Mouse (Mus musculus) liver, embryonic 15.5 days (tissue): Measurements from ENCODE around the gene Echdc3. TPM values are rescaled to one million over a fixed set of nuclear protein-coding genes. Genes with fewer than 3 reads are reported as not detected.
A peak's percentile ranks its signal among the peaks of the same experiment; 100 is the strongest.

Experiments
- ATAC-seq: fragments of 200-750 bp; cut with Nextera tagmentation; 2 replicates; pipeline ENCODE4 v1.8.0; 2017; ENCODE audit warnings: moderate number of reproducible peaks, mild to moderate bottlenecking, moderate library complexity; ENCODE audit not compliant: insufficient read depth
- H3K27ac ChIP-seq: fragments of 300-500 bp; sonication (generic); replicated peaks from 2 replicates; pipeline ENCODE4 v1.5.1; 2015; ENCODE audit warnings: mild to moderate bottlenecking, inconsistent platforms
- H3K27me3 ChIP-seq: fragments of 300-500 bp; sonication (generic); 2 replicates; pipeline ENCODE4 v1.6.1; 2015; ENCODE audit warnings: mild to moderate bottlenecking, inconsistent platforms
- H3K36me3 ChIP-seq: fragments of 300-500 bp; sonication (generic); replicated peaks from 2 replicates; pipeline ENCODE4 v1.6.1; 2015; ENCODE audit warnings: moderate library complexity, mild to moderate bottlenecking, inconsistent platforms
- H3K4me1 ChIP-seq: fragments of 300-500 bp; sonication (generic); replicated peaks from 2 replicates; pipeline ENCODE4 v1.6.1; 2015; ENCODE audit warnings: inconsistent platforms
- H3K4me2 ChIP-seq: fragments of 300-500 bp; sonication (generic); 2 replicates; pipeline ENCODE4 v1.6.1; 2015; ENCODE audit warnings: moderate library complexity, mild to moderate bottlenecking, inconsistent platforms
- H3K4me3 ChIP-seq: fragments of 300-500 bp; sonication (generic); replicated peaks from 2 replicates; pipeline ENCODE4 v1.5.1; 2015; ENCODE audit warnings: mild to moderate bottlenecking, inconsistent platforms
- H3K9ac ChIP-seq: fragments of 300-500 bp; sonication (generic); 2 replicates; pipeline ENCODE4 v1.6.1; 2015; ENCODE audit warnings: moderate library complexity, mild to moderate bottlenecking, inconsistent platforms
- H3K9me3 ChIP-seq: fragments of 300-500 bp; sonication (generic); replicated peaks from 2 replicates; pipeline ENCODE4 v1.6.1; 2016; ENCODE audit warnings: inconsistent platforms
- WGBS: fragments of 180-500 bp; shearing (Covaris S2); methylation state at CpG from one replicate; pipeline ENCODE4 v1.1.7; 2015; ENCODE audit warnings: mixed read lengths; ENCODE audit not compliant: insufficient replicate concordance; 5-methylcytosine and 5-hydroxymethylcytosine counted together
- polyA plus RNA-seq: library from polyadenylated mRNA; unstranded; fragments of >200 nt; fragmentation: Nextera tagmentation; extraction: Ambion mirVana; gene quantifications from 2 replicates; pipeline ENCODE4 v1.2.1, GENCODE M21; 2015

Gene Echdc3
- polyA plus RNA-seq, 1 experiment from 2014 or later: 14.6 TPM

- 80% methylated on average over 10 of the region's 10 CpGs for WGBS
- no peak overlapping the region for H3K4me2 ChIP-seq
- H3K36me3 ChIP-seq: no peaks in the 10 kb centered on the region
- no peak overlapping the region for H3K9ac ChIP-seq
- H3K27ac ChIP-seq: no peak overlapping the region
- no peak for ATAC-seq
- no peaks in the 10 kb centered on the region for H3K9me3 ChIP-seq
- H3K4me3 ChIP-seq: no peak overlapping the region
- peaks cover 7% of the 10 kb centered on the region; the same call in 1 of the 2 replicates for H3K4me1 ChIP-seq
- H3K27me3 ChIP-seq: 0 out of 2 replicates have a peak, but pooled peaks cover 6% of the 10 kb centered on the region
Measured at GRCm38 (mm10) chr2:6226361-6227058, 13.7 kb upstream of the Echdc3 start.

- H3K27ac ChIP-seq: no peak overlapping the region
Measured at GRCm38 (mm10) chr2:6220141-6220805, 7.4 kb upstream of the Echdc3 start.

GRCm38 (mm10) chr2:6212327-6212723 lies 508 bp downstream of the Echdc3 start:
- H3K9ac ChIP-seq: peak overlapping the region; percentile 52

More at GRCm38 (mm10) chr2:6220141-6220805, 7.4 kb upstream of the Echdc3 start:
- Histone ChIP-seq H3K9me3 (no peaks in the 10 kb centered on the region), H3K9ac (no peak overlapping the region), H3K27me3 (peaks cover 12% of the 10 kb centered on the region; the same call in 1 of the 2 replicates), H3K4me2 (no peak overlapping the region), H3K4me1 (no peaks in the 10 kb centered on the region; the same call in 1 of the 2 replicates), H3K4me3 (no peak overlapping the region), H3K36me3 (no peaks in the 10 kb centered on the region)
- peak; percentile 56; the same call in 1 of the 2 replicates for ATAC-seq
- 4% methylated on average over 4 of the region's 4 CpGs for WGBS

GRCm38 (mm10) chr2:6210840-6211239 lies 2.0 kb downstream of the Echdc3 start:
- Histone ChIP-seq H3K27me3 (peaks cover 16% of the 10 kb centered on the region), H3K4me3 (no peak overlapping the region), H3K4me2 (no peak overlapping the region), H3K36me3 (no peaks in the 10 kb centered on the region), H3K4me1 (peaks cover 16% of the 10 kb centered on the region), H3K9ac (no peak overlapping the region), H3K9me3 (no peaks in the 10 kb centered on the region), H3K27ac (no peak overlapping the region)
- WGBS: 70% methylated on average over 6 of the region's 6 CpGs
- ATAC-seq: no peak

More at GRCm38 (mm10) chr2:6212327-6212723, 508 bp downstream of the Echdc3 start:
- H3K27ac ChIP-seq: peak overlapping the region; percentile 70; the same call in 1 of the 2 replicates
- peak overlapping the region; percentile 52 for H3K4me3 ChIP-seq
- no peaks in the 10 kb centered on the region for H3K9me3 ChIP-seq
- H3K4me1 ChIP-seq: peaks cover 16% of the 10 kb centered on the region
- peak overlapping the region; percentile 77 for H3K4me2 ChIP-seq
- ATAC-seq: no peak
- H3K27me3 ChIP-seq: peaks cover 16% of the 10 kb centered on the region
- 53% methylated on average over 9 of the region's 9 CpGs for WGBS
- H3K36me3 ChIP-seq: no peaks in the 10 kb centered on the region

GRCm38 (mm10) chr2:6209746-6210145 lies 3.1 kb downstream of the Echdc3 start:
- peaks cover 16% of the 10 kb centered on the region for H3K27me3 ChIP-seq
- no peak overlapping the region for H3K4me2 ChIP-seq
- H3K36me3 ChIP-seq: no peaks in the 10 kb centered on the region
- H3K4me3 ChIP-seq: no peak overlapping the region
- H3K27ac ChIP-seq: no peak overlapping the region
- WGBS: 38% methylated on average over 3 of the region's 3 CpGs
- H3K4me1 ChIP-seq: peaks cover 16% of the 10 kb centered on the region
- ATAC-seq: no peak
- H3K9me3 ChIP-seq: no peaks in the 10 kb centered on the region
- no peak overlapping the region for H3K9ac ChIP-seq

- peaks cover 16% of the 10 kb centered on the region for H3K4me1 ChIP-seq
- H3K27ac ChIP-seq: no peak overlapping the region
- H3K27me3 ChIP-seq: peaks cover 15% of the 10 kb centered on the region
- no peaks in the 10 kb centered on the region for H3K36me3 ChIP-seq
- WGBS: 68% methylated on average over 11 of the region's 11 CpGs
- H3K9me3 ChIP-seq: no peaks in the 10 kb centered on the region
- no peak overlapping the region for H3K9ac ChIP-seq
- H3K4me2 ChIP-seq: no peak overlapping the region
- no peak for ATAC-seq
- no peak overlapping the region for H3K4me3 ChIP-seq
Measured at GRCm38 (mm10) chr2:6209116-6209515, 3.7 kb downstream of the Echdc3 start.

GRCm38 (mm10) chr2:6207736-6208135 lies 5.1 kb downstream of the Echdc3 start:
- H3K9me3 ChIP-seq: no peaks in the 10 kb centered on the region
- no peaks in the 10 kb centered on the region for H3K36me3 ChIP-seq
- no peak overlapping the region for H3K9ac ChIP-seq
- H3K27ac ChIP-seq: no peak overlapping the region
- 0 out of 2 replicates have a peak, but pooled peaks cover 2% of the 10 kb centered on the region for H3K27me3 ChIP-seq
- no peak for ATAC-seq
- H3K4me2 ChIP-seq: no peak overlapping the region
- WGBS: 69% methylated on average over 2 of the region's 2 CpGs
- H3K4me3 ChIP-seq: no peak overlapping the region
- peaks cover 9% of the 10 kb centered on the region for H3K4me1 ChIP-seq

GRCm38 (mm10) chr2:6196363-6196973 lies 16.4 kb downstream of the Echdc3 start:
- H3K4me2 ChIP-seq: no peak overlapping the region
- H3K27me3 ChIP-seq: no peaks in the 10 kb centered on the region
- no peak overlapping the region for H3K9ac ChIP-seq
- H3K36me3 ChIP-seq: no peaks in the 10 kb centered on the region; the same call in 1 of the 2 replicates
- no peak for ATAC-seq
- no peak overlapping the region for H3K4me3 ChIP-seq
- H3K4me1 ChIP-seq: peaks cover 6% of the 10 kb centered on the region
- no peaks in the 10 kb centered on the region for H3K9me3 ChIP-seq
- 55% methylated on average over 10 of the region's 10 CpGs for WGBS
- no peak overlapping the region for H3K27ac ChIP-seq

GRCm38 (mm10) chr2:6195468-6196239 lies 17.2 kb downstream of the Echdc3 start:
- 67% methylated on average over 15 of the region's 15 CpGs for WGBS
- Histone ChIP-seq H3K36me3 (no peaks in the 10 kb centered on the region), H3K4me2 (no peak overlapping the region), H3K27ac (no peak overlapping the region), H3K9me3 (no peaks in the 10 kb centered on the region), H3K9ac (no peak overlapping the region), H3K4me3 (no peak overlapping the region), H3K27me3 (no peaks in the 10 kb centered on the region), H3K4me1 (peaks cover 6% of the 10 kb centered on the region)
- no peak for ATAC-seq

GRCm38 (mm10) chr2:6194497-6194896 lies 18.3 kb downstream of the Echdc3 start:
- H3K4me1 ChIP-seq: peaks cover 6% of the 10 kb centered on the region
- H3K9me3 ChIP-seq: no peaks in the 10 kb centered on the region
- H3K27ac ChIP-seq: no peak overlapping the region
- no peaks in the 10 kb centered on the region for H3K36me3 ChIP-seq
- H3K4me2 ChIP-seq: no peak overlapping the region
- ATAC-seq: no peak
- H3K4me3 ChIP-seq: no peak overlapping the region
- no peaks in the 10 kb centered on the region for H3K27me3 ChIP-seq
- WGBS: 57% methylated on average over 7 of the region's 7 CpGs
- H3K9ac ChIP-seq: no peak overlapping the region
